Mouse (Mus musculus): ENCODE measurements around the gene Gm20604. TPM values are rescaled to one million over a fixed set of nuclear protein-coding genes. Genes with fewer than 3 reads are reported as not detected.

The Gm20604 gene
- total and polyA plus RNA-seq, 2 experiments from 2014 or later: 11.2 to 12.1 TPM

DNA sequence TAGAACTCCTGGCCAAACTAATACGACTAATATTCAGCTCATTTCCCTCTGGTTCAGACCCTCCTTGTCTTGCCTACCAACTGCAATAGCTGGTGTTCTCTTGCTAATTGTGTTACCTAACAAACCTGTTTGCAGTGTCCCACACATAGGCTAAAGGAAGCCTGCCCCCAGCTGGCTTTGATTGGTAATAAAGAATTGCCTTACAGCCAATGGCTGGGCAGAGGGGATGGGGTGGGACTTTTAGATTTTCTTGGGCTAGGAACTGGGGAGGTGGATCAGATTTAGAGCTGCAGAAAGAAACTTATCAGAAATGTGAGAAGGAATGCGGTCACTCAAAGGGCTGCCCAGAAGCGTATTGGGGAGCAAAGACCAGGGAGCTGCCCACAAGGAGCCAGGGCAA, 21.0 kb upstream of the Gm20604 start:
- Histone ChIP-seq H3K36me3 (replicated peaks; ENCODE audit: control insufficient read depth, insufficient read depth, low read length) (peaks cover 64% of the 10 kb centered on the region), H3K4me2 (ENCODE audit: low read depth, low read length) (no peak overlapping the region), H3K27ac (ENCODE audit: low read depth) (no peak overlapping the region), H3K4me3 (ENCODE audit: low read depth, low read length) (no peak overlapping the region), H3K4me1 (ENCODE audit: control insufficient read depth, insufficient read depth) (no peaks in the 10 kb centered on the region; the same call in 1 of the 2 replicates), H3K9ac (replicated peaks; ENCODE audit: low read depth, low read length) (no peak overlapping the region), H3K27me3 (ENCODE audit: control insufficient read depth, insufficient read depth, low read length) (no peaks in the 10 kb centered on the region), H3K9me3 (replicated peaks; ENCODE audit: control insufficient read depth, low read length) (no peaks in the 10 kb centered on the region)
- ATAC-seq (ENCODE audit: insufficient read depth, low read depth) (no peak; the same call in 1 of the 2 replicates), DNase-seq (ENCODE audit: low spot score) (no peak)
- 40% methylated on average over 3 of the region's 3 CpGs for WGBS
- TF ChIP-seq CTCF (IDR thresholded peaks at IDR 0.05; ENCODE audit: low read depth) (peak; percentile 41), EP300 (IDR thresholded peaks at IDR 0.05; ENCODE audit: low read depth) (no peak)

DNA sequence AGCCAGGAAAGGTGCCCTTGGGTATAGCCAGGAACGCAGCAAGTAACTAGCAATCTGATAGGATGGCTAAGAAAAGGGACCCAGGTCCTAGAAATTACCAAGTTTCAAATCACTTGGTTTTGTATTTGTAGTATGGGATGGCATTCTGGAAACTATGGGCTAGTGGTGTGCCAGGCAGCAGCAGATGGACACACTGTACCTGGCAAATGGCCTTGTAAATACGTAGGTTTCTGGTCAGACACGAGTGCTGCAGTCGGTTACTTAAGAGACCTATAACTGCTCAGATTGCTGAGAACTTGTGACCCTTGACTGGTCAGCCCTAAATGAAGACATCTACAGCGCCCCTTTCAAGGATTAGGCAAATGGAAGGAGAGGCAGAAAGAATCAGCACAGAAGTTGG, 19.7 kb upstream of the Gm20604 start:
- Histone ChIP-seq H3K9ac (replicated peaks; ENCODE audit: low read depth, low read length) (no peak overlapping the region), H3K27ac (ENCODE audit: low read depth) (no peak overlapping the region), H3K9me3 (replicated peaks; ENCODE audit: control insufficient read depth, low read length) (no peaks in the 10 kb centered on the region), H3K4me2 (ENCODE audit: low read depth, low read length) (no peak overlapping the region), H3K4me1 (ENCODE audit: control insufficient read depth, insufficient read depth) (no peaks in the 10 kb centered on the region; the same call in 1 of the 2 replicates), H3K27me3 (ENCODE audit: control insufficient read depth, insufficient read depth, low read length) (no peaks in the 10 kb centered on the region), H3K36me3 (replicated peaks; ENCODE audit: control insufficient read depth, insufficient read depth, low read length) (peaks cover 63% of the 10 kb centered on the region), H3K4me3 (ENCODE audit: low read depth, low read length) (no peak overlapping the region)
- ATAC-seq (ENCODE audit: insufficient read depth, low read depth) (no peak), DNase-seq (ENCODE audit: low spot score) (no peak)
- WGBS: 82% methylated on average over 5 of the region's 5 CpGs
- TF ChIP-seq EP300 (IDR thresholded peaks at IDR 0.05; ENCODE audit: low read depth) (no peak), CTCF (IDR thresholded peaks at IDR 0.05; ENCODE audit: low read depth) (no peak)

GRCm38 (mm10) chr12:102776035-102776434, 17.6 kb upstream of the Gm20604 start:
- Histone ChIP-seq H3K9me3 (replicated peaks; ENCODE audit: control insufficient read depth, low read length) (no peaks in the 10 kb centered on the region), H3K27me3 (ENCODE audit: control insufficient read depth, insufficient read depth, low read length) (no peaks in the 10 kb centered on the region), H3K4me2 (ENCODE audit: low read depth, low read length) (no peak overlapping the region), H3K9ac (replicated peaks; ENCODE audit: low read depth, low read length) (no peak overlapping the region), H3K4me1 (ENCODE audit: control insufficient read depth, insufficient read depth) (no peaks in the 10 kb centered on the region; the same call in 1 of the 2 replicates), H3K27ac (ENCODE audit: low read depth) (no peak overlapping the region), H3K4me3 (ENCODE audit: low read depth, low read length) (no peak overlapping the region), H3K36me3 (replicated peaks; ENCODE audit: control insufficient read depth, insufficient read depth, low read length) (peaks cover 69% of the 10 kb centered on the region)
- TF ChIP-seq CTCF (IDR thresholded peaks at IDR 0.05; ENCODE audit: low read depth) (no peak), EP300 (IDR thresholded peaks at IDR 0.05; ENCODE audit: low read depth) (no peak)
- ATAC-seq (ENCODE audit: insufficient read depth, low read depth) (no peak), DNase-seq (ENCODE audit: low spot score) (no peak)
- 85% methylated on average over 14 of the region's 14 CpGs for WGBS

- Histone ChIP-seq H3K4me3 (ENCODE audit: low read depth, low read length) (no peak overlapping the region), H3K9ac (replicated peaks; ENCODE audit: low read depth, low read length) (no peak overlapping the region), H3K9me3 (replicated peaks; ENCODE audit: control insufficient read depth, low read length) (no peaks in the 10 kb centered on the region), H3K4me2 (ENCODE audit: low read depth, low read length) (no peak overlapping the region), H3K36me3 (replicated peaks; ENCODE audit: control insufficient read depth, insufficient read depth, low read length) (peaks cover 95% of the 10 kb centered on the region), H3K4me1 (ENCODE audit: control insufficient read depth, insufficient read depth) (no peaks in the 10 kb centered on the region), H3K27ac (ENCODE audit: low read depth) (no peak overlapping the region), H3K27me3 (ENCODE audit: control insufficient read depth, insufficient read depth, low read length) (no peaks in the 10 kb centered on the region)
- TF ChIP-seq CTCF (IDR thresholded peaks at IDR 0.05; ENCODE audit: low read depth) (no peak), EP300 (IDR thresholded peaks at IDR 0.05; ENCODE audit: low read depth) (no peak)
- ATAC-seq (ENCODE audit: insufficient read depth, low read depth) (no peak), DNase-seq (ENCODE audit: low spot score) (no peak)
- WGBS: 92% methylated on average over 5 of the region's 5 CpGs
Measured at GRCm38 (mm10) chr12:102772676-102773075, 14.2 kb upstream of the Gm20604 start.

DNA sequence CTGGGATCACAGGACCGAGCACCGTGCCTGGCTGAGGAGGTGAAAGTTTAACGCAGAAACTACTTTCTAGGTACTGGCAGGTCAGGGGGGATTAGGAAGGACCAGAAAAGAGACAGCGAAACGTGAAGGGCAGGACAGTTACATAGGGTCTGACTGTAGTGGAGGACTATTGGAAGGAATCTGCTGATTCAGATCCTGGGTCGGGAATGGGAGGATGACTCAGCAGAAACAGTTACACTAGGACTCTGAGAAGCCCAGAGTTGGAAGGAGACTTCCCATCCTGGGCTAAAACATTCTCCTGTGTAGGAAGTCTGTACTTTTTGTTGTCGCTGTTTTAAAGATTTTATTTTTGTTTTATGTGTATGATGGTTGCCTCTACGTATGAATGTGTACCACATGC, 13.1 kb upstream of the Gm20604 start:
- Histone ChIP-seq H3K4me3 (ENCODE audit: low read depth, low read length) (no peak overlapping the region), H3K9ac (replicated peaks; ENCODE audit: low read depth, low read length) (no peak overlapping the region), H3K27ac (ENCODE audit: low read depth) (no peak overlapping the region), H3K36me3 (replicated peaks; ENCODE audit: control insufficient read depth, insufficient read depth, low read length) (peaks cover 95% of the 10 kb centered on the region), H3K9me3 (replicated peaks; ENCODE audit: control insufficient read depth, low read length) (no peaks in the 10 kb centered on the region), H3K4me1 (ENCODE audit: control insufficient read depth, insufficient read depth) (no peaks in the 10 kb centered on the region), H3K4me2 (ENCODE audit: low read depth, low read length) (no peak overlapping the region), H3K27me3 (ENCODE audit: control insufficient read depth, insufficient read depth, low read length) (no peaks in the 10 kb centered on the region)
- TF ChIP-seq EP300 (IDR thresholded peaks at IDR 0.05; ENCODE audit: low read depth): no peak
- TF ChIP-seq CTCF (IDR thresholded peaks at IDR 0.05; ENCODE audit: low read depth): no peak
- no peak for DNase-seq (ENCODE audit: low spot score)
- ATAC-seq (ENCODE audit: insufficient read depth, low read depth): no peak
- WGBS: 95% methylated on average over 8 of the region's 8 CpGs

DNA sequence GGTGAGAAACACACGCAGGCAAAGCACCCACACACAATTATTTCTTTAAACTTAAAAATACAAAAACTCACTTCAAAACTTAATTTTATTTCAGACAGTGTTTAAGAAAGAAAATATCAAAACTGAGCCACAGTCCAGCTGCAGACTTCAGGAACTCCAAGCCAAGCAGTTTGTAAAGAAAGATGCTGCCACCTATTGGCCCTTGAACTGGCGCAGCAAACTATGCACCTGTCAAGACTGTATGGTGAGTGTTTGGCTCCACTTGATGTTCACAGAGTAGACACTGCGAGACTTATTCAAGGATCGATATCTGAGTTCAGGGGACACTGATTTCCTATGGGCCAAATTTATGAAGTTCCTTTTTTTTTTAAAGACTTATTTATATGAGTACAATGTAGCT, 10.5 kb upstream of the Gm20604 start:
- no peak for TF ChIP-seq EP300 (IDR thresholded peaks at IDR 0.05; ENCODE audit: low read depth)
- TF ChIP-seq CTCF (IDR thresholded peaks at IDR 0.05; ENCODE audit: low read depth): peak; percentile 40
- no peak for ATAC-seq (ENCODE audit: insufficient read depth, low read depth)
- Histone ChIP-seq H3K27ac (ENCODE audit: low read depth) (no peak overlapping the region), H3K27me3 (ENCODE audit: control insufficient read depth, insufficient read depth, low read length) (no peaks in the 10 kb centered on the region), H3K4me2 (ENCODE audit: low read depth, low read length) (no peak overlapping the region), H3K4me3 (ENCODE audit: low read depth, low read length) (no peak overlapping the region), H3K9me3 (replicated peaks; ENCODE audit: control insufficient read depth, low read length) (no peaks in the 10 kb centered on the region), H3K4me1 (ENCODE audit: control insufficient read depth, insufficient read depth) (no peaks in the 10 kb centered on the region), H3K9ac (replicated peaks; ENCODE audit: low read depth, low read length) (no peak overlapping the region), H3K36me3 (replicated peaks; ENCODE audit: control insufficient read depth, insufficient read depth, low read length) (peaks cover 94% of the 10 kb centered on the region)
- 85% methylated on average over 4 of the region's 4 CpGs for WGBS
- DNase-seq (ENCODE audit: low spot score): peak; percentile 15
